Mouse (Mus musculus) erythroblast, adult 5-6 weeks (primary cell): ENCODE results near the gene Dnajc22. TPM values are rescaled to one million over a fixed set of nuclear protein-coding genes. Genes with fewer than 3 reads are reported as not detected.

Experiments
- total RNA-seq, 2 experiments: library from RNA; stranded (forward) in 1 of 2; stranded (reverse) in 1 of 2; fragments of 150-400 nt in 1 of 2; fragments of 200-764, 138-1000 nt in 1 of 2; gene quantifications; 2 replicates each; pipeline versions ENCODE4 v1.2.3 to v1.2.4; 2015 to 2017; ENCODE audit warnings: low replicate concordance in 2 of 2

Gene Dnajc22
- total RNA-seq, 2 experiments from 2014 or later = not detected

Other genes with a start within 250 kb of the Dnajc22 start
- gene Kmt2d, start 222.0 kb upstream of the Dnajc22 start, total RNA-seq (2015; ENCODE audit: low replicate concordance) = 23.0 and 28.1 TPM in 2 replicates
- 27.9 and 31.8 TPM in 2 replicates for gene Kmt2d, start 222.0 kb upstream of the Dnajc22 start, total RNA-seq (2017; ENCODE audit: low replicate concordance)
- 2.1 TPM in 1 of 2 replicates, not detected in the other for gene Rhebl1, start 198.6 kb upstream of the Dnajc22 start, total RNA-seq (2015; ENCODE audit: low replicate concordance)
- 0.98 and 1.8 TPM in 2 replicates for gene Rhebl1, start 198.6 kb upstream of the Dnajc22 start, total RNA-seq (2017; ENCODE audit: low replicate concordance)
- gene Dhh, start 194.6 kb upstream of the Dnajc22 start, total RNA-seq (2015; ENCODE audit: low replicate concordance) = not detected in 2 replicates
- not detected in 2 replicates for gene Dhh, start 194.6 kb upstream of the Dnajc22 start, total RNA-seq (2017; ENCODE audit: low replicate concordance)
- gene Lmbr1l, start 174.9 kb upstream of the Dnajc22 start, total RNA-seq (2015; ENCODE audit: low replicate concordance) = 2.3 and 3.3 TPM in 2 replicates
- 10.6 and 12.8 TPM in 2 replicates for gene Lmbr1l, start 174.9 kb upstream of the Dnajc22 start, total RNA-seq (2017; ENCODE audit: low replicate concordance)
- 804 and 902 TPM in 2 replicates for gene Tuba1b, start 158.6 kb upstream of the Dnajc22 start, total RNA-seq (2015; ENCODE audit: low replicate concordance)
- gene Tuba1b, start 158.6 kb upstream of the Dnajc22 start, total RNA-seq (2017; ENCODE audit: low replicate concordance) = 180 and 247 TPM in 2 replicates
- gene Gm49450, start 139.6 kb upstream of the Dnajc22 start, total RNA-seq (2015; ENCODE audit: low replicate concordance) = not detected in 2 replicates
- 4.7 TPM in 1 of 2 replicates, not detected in the other for gene Gm49450, start 139.6 kb upstream of the Dnajc22 start, total RNA-seq (2017; ENCODE audit: low replicate concordance)
- 15.3 and 19.6 TPM in 2 replicates for gene Tuba1a, start 139.5 kb upstream of the Dnajc22 start, total RNA-seq (2015; ENCODE audit: low replicate concordance)
- gene Tuba1a, start 139.5 kb upstream of the Dnajc22 start, total RNA-seq (2017; ENCODE audit: low replicate concordance) = 4.3 and 5.9 TPM in 2 replicates
- gene Tuba1c, start 63.3 kb upstream of the Dnajc22 start, total RNA-seq (2015; ENCODE audit: low replicate concordance) = 73.8 and 96.1 TPM in 2 replicates
- 36.4 and 46.4 TPM in 2 replicates for gene Tuba1c, start 63.3 kb upstream of the Dnajc22 start, total RNA-seq (2017; ENCODE audit: low replicate concordance)
- not detected in 2 replicates for gene Prph, start 38.0 kb upstream of the Dnajc22 start, total RNA-seq (2015; ENCODE audit: low replicate concordance)
- not detected in 2 replicates for gene Prph, start 38.0 kb upstream of the Dnajc22 start, total RNA-seq (2017; ENCODE audit: low replicate concordance)
- 11.9 and 21.7 TPM in 2 replicates for gene Troap, start 18.6 kb upstream of the Dnajc22 start, total RNA-seq (2015; ENCODE audit: low replicate concordance)
- gene Troap, start 18.6 kb upstream of the Dnajc22 start, total RNA-seq (2017; ENCODE audit: low replicate concordance) = 20.4 and 28.1 TPM in 2 replicates
- gene C1ql4, start 5.4 kb upstream of the Dnajc22 start, total RNA-seq (2015; ENCODE audit: low replicate concordance) = not detected in 2 replicates
- not detected in 2 replicates for gene C1ql4, start 5.4 kb upstream of the Dnajc22 start, total RNA-seq (2017; ENCODE audit: low replicate concordance)
- gene Spats2, start 32.7 kb downstream of the Dnajc22 start, total RNA-seq (2015; ENCODE audit: low replicate concordance) = not detected in 2 replicates
- 2.6 TPM in 1 of 2 replicates, not detected in the other for gene Spats2, start 32.7 kb downstream of the Dnajc22 start, total RNA-seq (2017; ENCODE audit: low replicate concordance)
- gene Kcnh3, start 131.7 kb downstream of the Dnajc22 start, total RNA-seq (2015; ENCODE audit: low replicate concordance) = not detected in 2 replicates
- gene Kcnh3, start 131.7 kb downstream of the Dnajc22 start, total RNA-seq (2017; ENCODE audit: low replicate concordance) = not detected in 2 replicates
- gene Mcrs1, start 158.8 kb downstream of the Dnajc22 start, total RNA-seq (2015; ENCODE audit: low replicate concordance) = 13.8 and 14.2 TPM in 2 replicates
- gene Mcrs1, start 158.8 kb downstream of the Dnajc22 start, total RNA-seq (2017; ENCODE audit: low replicate concordance) = 12.5 and 20.0 TPM in 2 replicates
- 2.3 TPM in 1 of 2 replicates, not detected in the other for gene Prpf40b, start 201.9 kb downstream of the Dnajc22 start, total RNA-seq (2015; ENCODE audit: low replicate concordance)
- 1.4 and 2.0 TPM in 2 replicates for gene Prpf40b, start 201.9 kb downstream of the Dnajc22 start, total RNA-seq (2017; ENCODE audit: low replicate concordance)
- 0.63 TPM in 1 of 2 replicates, not detected in the other for gene Fam186b, start 202.7 kb downstream of the Dnajc22 start, total RNA-seq (2015; ENCODE audit: low replicate concordance)
- gene Fam186b, start 202.7 kb downstream of the Dnajc22 start, total RNA-seq (2017; ENCODE audit: low replicate concordance) = not detected in 2 replicates